Mouse (Mus musculus): ENCODE results near the gene Ttc5.

- no peak for TF ChIP-seq GATA1 (IDR thresholded peaks at IDR 0.05; ENCODE audit: borderline replicate concordance, low read length)
- TF ChIP-seq FLI1 (IDR thresholded peaks at IDR 0.05; ENCODE audit: low read length), result no peak
Measured at GRCm38 (mm10) chr14:50813060-50813459, 27.7 kb upstream of the Ttc5 start.

Data from megakaryocyte, embryonic 14.5 days (primary cell).